Mouse (Mus musculus): Measurements from ENCODE around the gene Zfp189.

DNA sequence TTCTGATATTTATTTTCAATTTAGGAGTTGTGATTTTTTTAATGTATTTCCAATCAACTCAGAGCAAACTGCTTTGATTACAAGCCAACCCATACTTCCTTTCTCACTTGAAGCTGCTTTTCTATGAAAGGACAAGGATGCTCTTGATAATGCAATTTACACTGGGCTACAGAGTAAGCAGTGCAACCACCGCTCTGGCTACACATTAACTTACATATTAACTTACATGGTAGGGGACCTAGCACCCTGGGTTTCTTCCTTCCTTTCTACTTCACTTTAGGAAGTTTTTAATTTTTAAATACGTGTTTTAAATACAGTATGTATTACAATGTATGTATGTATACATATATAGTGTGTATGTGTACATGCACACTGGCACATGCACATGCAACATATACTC, 11.8 kb upstream of the Zfp189 start:
- TF ChIP-seq POLR2A (IDR thresholded peaks at IDR 0.05; ENCODE audit: low read depth, low read length) = no peak
- TF ChIP-seq CTCF (IDR thresholded peaks at IDR 0.05; ENCODE audit: extremely low read depth, insufficient read depth, insufficient read length, insufficient replicate concordance) = no peak

All from spleen, adult 2 months (tissue).